Mouse (Mus musculus) liver, adult 2 months (tissue): Measurements from ENCODE around the gene Spaar. TPM values are rescaled to one million over a fixed set of nuclear protein-coding genes. Genes with fewer than 3 reads are reported as not detected.

Source experiments
- DNase-seq: peaks from one replicate; pipeline ENCODE4 v3.0.0-alpha.2; 2011; ENCODE audit warnings: low read depth, low spot score; ENCODE audit errors: extremely low read depth
- H3K27ac ChIP-seq: fragments of 200-500 bp; replicated peaks from 2 replicates; pipeline ENCODE4 v1.5.1; 2012; ENCODE audit warnings: low read depth, mild to moderate bottlenecking, control low read depth, inconsistent platforms, low read length; ENCODE audit not compliant: insufficient read depth
- H3K27me3 ChIP-seq: fragments of 200-500 bp; 2 replicates; pipeline ENCODE4 v1.6.1; 2012; ENCODE audit warnings: mild to moderate bottlenecking, moderate library complexity, low read length, inconsistent platforms; ENCODE audit not compliant: control insufficient read depth, insufficient read depth
- H3K36me3 ChIP-seq: fragments of 200-500 bp; 2 replicates; pipeline ENCODE4 v1.6.1; 2012; ENCODE audit warnings: low read length, inconsistent platforms; ENCODE audit not compliant: control insufficient read depth, insufficient read depth
- H3K4me1 ChIP-seq: fragments of 200-500 bp; 2 replicates; pipeline ENCODE4 v1.6.1; 2011; ENCODE audit warnings: low read length; ENCODE audit not compliant: control insufficient read depth, insufficient read depth
- H3K4me3 ChIP-seq: fragments of 200-500 bp; 2 replicates; pipeline ENCODE4 v1.5.1; 2011; ENCODE audit warnings: low read depth, mild to moderate bottlenecking, control low read depth, low read length, moderate library complexity; ENCODE audit not compliant: insufficient read depth
- H3K79me2 ChIP-seq: fragments of 200-500 bp; 2 replicates; pipeline ENCODE4 v1.6.1; 2012; ENCODE audit warnings: inconsistent platforms, mild to moderate bottlenecking, low read length, moderate library complexity; ENCODE audit not compliant: control insufficient read depth, insufficient read depth
- H3K9ac ChIP-seq: fragments of 200-500 bp; 2 replicates; pipeline ENCODE4 v1.6.1; 2012; ENCODE audit warnings: low read depth, mild to moderate bottlenecking, control low read depth, inconsistent platforms, low read length
- CTCF ChIP-seq: fragments of 200-500 bp; IDR thresholded peaks from 2 replicates; pipeline ENCODE4 v1.5.1; 2011; ENCODE audit warnings: low read depth, low read length, control low read depth
- POLR2A ChIP-seq: fragments of 200-500 bp; IDR thresholded peaks from 2 replicates; pipeline ENCODE4 v1.6.1; 2011; ENCODE audit warnings: low read length, control low read depth; ENCODE audit not compliant: insufficient read depth; ENCODE audit errors: extremely low read depth
- WGBS: fragments of 180-500 bp; shearing (Covaris S2); methylation state at CpG from one replicate; pipeline ENCODE4 v1.1.7; 2018; 5-methylcytosine and 5-hydroxymethylcytosine counted together
- polyA plus RNA-seq: library from polyadenylated mRNA; depleted of rRNA; stranded (reverse); fragments of >200 nt; gene quantifications from 2 replicates; pipeline ENCODE4 v1.2.3, GENCODE M21; 2012
- total RNA-seq: library from RNA; depleted of rRNA; stranded (reverse); fragments of >200 nt; gene quantifications from 2 replicates; pipeline ENCODE4 v1.2.3, GENCODE M21; 2014

The Spaar gene
- total and polyA plus RNA-seq, 2 experiments, result 0.12 to 0.18 TPM

- WGBS, result 67% methylated on average over 21 of the region's 21 CpGs
- no peaks in the 10 kb centered on the region for H3K79me2 ChIP-seq
- DNase-seq, result no peak
- H3K27me3 ChIP-seq, result no peaks in the 10 kb centered on the region
- no peaks in the 10 kb centered on the region for H3K36me3 ChIP-seq
- no peak overlapping the region for H3K9ac ChIP-seq
- TF ChIP-seq POLR2A (no peak), CTCF (no peak)
- H3K4me1 ChIP-seq, result no peaks in the 10 kb centered on the region
- H3K4me3 ChIP-seq, result no peak overlapping the region
- peak overlapping the region; percentile 7 for H3K27ac ChIP-seq
Observed at GRCm38 (mm10) chr4:43730750-43731297, 990 bp downstream of the Spaar start.

GRCm38 (mm10) chr4:43732171-43732570 is 2.3 kb downstream of the Spaar start:
- Histone ChIP-seq H3K4me1 (no peaks in the 10 kb centered on the region), H3K79me2 (no peaks in the 10 kb centered on the region), H3K4me3 (no peak overlapping the region), H3K36me3 (no peaks in the 10 kb centered on the region), H3K9ac (no peak overlapping the region), H3K27ac (no peak overlapping the region), H3K27me3 (no peaks in the 10 kb centered on the region)
- 18% methylated on average over 1 of the region's 1 CpGs for WGBS
- TF ChIP-seq CTCF (no peak), POLR2A (no peak)
- no peak for DNase-seq

- Histone ChIP-seq H3K4me3 (no peak overlapping the region), H3K9ac (no peak overlapping the region), H3K36me3 (no peaks in the 10 kb centered on the region), H3K27ac (no peak overlapping the region), H3K27me3 (no peaks in the 10 kb centered on the region), H3K4me1 (no peaks in the 10 kb centered on the region), H3K79me2 (no peaks in the 10 kb centered on the region)
- DNase-seq, result no peak
- TF ChIP-seq POLR2A, result no peak
- no peak for TF ChIP-seq CTCF
- 77% methylated on average over 5 of the region's 5 CpGs for WGBS
Observed at GRCm38 (mm10) chr4:43733186-43733585, 3.4 kb downstream of the Spaar start.

GRCm38 (mm10) chr4:43737144-43737543 is 7.3 kb downstream of the Spaar start:
- H3K27me3 ChIP-seq, result no peaks in the 10 kb centered on the region
- no peak overlapping the region for H3K9ac ChIP-seq
- no peak overlapping the region for H3K4me3 ChIP-seq
- no peak for DNase-seq
- TF ChIP-seq POLR2A (no peak), CTCF (no peak)
- no peaks in the 10 kb centered on the region for H3K4me1 ChIP-seq
- no peaks in the 10 kb centered on the region for H3K36me3 ChIP-seq
- 79% methylated on average over 6 of the region's 6 CpGs for WGBS
- no peak overlapping the region for H3K27ac ChIP-seq
- H3K79me2 ChIP-seq, result no peaks in the 10 kb centered on the region

- WGBS, result 64% methylated on average over 8 of the region's 8 CpGs
- H3K36me3 ChIP-seq, result no peaks in the 10 kb centered on the region
- no peak overlapping the region for H3K4me3 ChIP-seq
- H3K4me1 ChIP-seq, result no peaks in the 10 kb centered on the region
- no peak overlapping the region for H3K9ac ChIP-seq
- TF ChIP-seq POLR2A (no peak), CTCF (no peak)
- no peaks in the 10 kb centered on the region for H3K79me2 ChIP-seq
- no peaks in the 10 kb centered on the region for H3K27me3 ChIP-seq
- DNase-seq, result no peak
- H3K27ac ChIP-seq, result no peak overlapping the region
Observed at GRCm38 (mm10) chr4:43738989-43739674, 9.3 kb downstream of the Spaar start.

GRCm38 (mm10) chr4:43741526-43741925 is 11.7 kb downstream of the Spaar start:
- no peak overlapping the region for H3K9ac ChIP-seq
- WGBS, result 46% methylated on average over 5 of the region's 5 CpGs
- TF ChIP-seq POLR2A (no peak), CTCF (no peak)
- no peak for DNase-seq
- H3K27ac ChIP-seq, result no peak overlapping the region
- H3K36me3 ChIP-seq, result no peaks in the 10 kb centered on the region
- H3K4me1 ChIP-seq, result no peaks in the 10 kb centered on the region
- no peak overlapping the region for H3K4me3 ChIP-seq
- H3K79me2 ChIP-seq, result no peaks in the 10 kb centered on the region
- H3K27me3 ChIP-seq, result no peaks in the 10 kb centered on the region
